Mouse (Mus musculus) kidney, adult 9 months (tissue): Measurements from ENCODE around the gene Eef1akmt2.

Experiments
- DNase-seq: peaks from one replicate; pipeline ENCODE4 v3.0.0; 2022

Eef1akmt2 gene

GRCm38 (mm10) chr7:132859042-132859958 is 6.8 kb upstream of the Eef1akmt2 start, which contains the start of gene Abraxas2:
Gene Abraxas2, plus strand, starts transcription at chr7:132859225.
- DNase-seq, result peak; percentile 92

DNA sequence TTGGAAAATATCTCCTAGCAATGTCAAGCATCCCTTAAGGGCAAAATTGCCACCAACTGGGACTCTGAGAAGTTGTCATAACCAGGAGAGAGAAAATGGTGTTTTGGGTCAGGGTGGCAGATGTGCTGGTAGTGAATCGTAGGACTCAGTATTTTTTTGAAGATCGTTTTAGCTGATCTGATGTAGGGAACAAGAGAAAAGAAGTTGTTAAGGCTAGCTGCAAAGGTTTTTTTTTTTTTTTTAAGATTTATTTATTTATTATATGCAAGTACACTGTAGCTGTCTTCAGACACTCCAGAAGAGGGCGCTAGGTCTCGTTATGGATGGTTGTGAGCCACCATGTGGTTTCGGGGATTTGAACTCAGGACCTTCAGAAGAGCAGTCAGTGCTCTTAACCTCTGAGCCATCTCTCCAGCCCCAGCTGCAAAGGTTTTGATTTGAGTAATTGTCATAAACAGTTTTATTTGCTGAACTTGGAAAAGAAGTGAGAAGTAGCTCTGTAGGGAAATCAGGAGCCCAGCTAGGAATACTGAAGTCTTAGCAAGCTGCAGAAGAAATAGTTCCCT is 5.7 kb upstream of the Eef1akmt2 start:
- DNase-seq, result no peak

DNA sequence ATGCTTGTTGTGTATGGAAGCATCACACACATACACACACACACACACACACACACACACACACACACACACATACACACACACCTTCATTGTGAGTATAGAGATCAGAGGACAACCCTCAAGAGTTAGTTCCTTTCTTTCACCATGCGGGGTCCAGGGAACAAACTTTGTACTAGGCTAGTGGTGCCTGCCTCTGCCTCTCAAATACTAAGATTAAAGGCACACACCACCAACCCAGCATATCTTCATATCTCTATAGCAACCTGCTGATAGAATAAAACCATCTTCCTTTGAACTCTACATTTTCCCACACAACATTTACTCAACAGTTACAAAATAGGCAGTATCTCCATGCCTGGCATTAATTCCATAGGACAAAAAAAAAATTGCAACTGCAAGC is 3.6 kb upstream of the Eef1akmt2 start:
- no peak for DNase-seq

GRCm38 (mm10) chr7:132853946-132854345 is 1.5 kb upstream of the Eef1akmt2 start:
- no peak for DNase-seq

- DNase-seq, result no peak
Observed at GRCm38 (mm10) chr7:132853361-132853760, 888 bp upstream of the Eef1akmt2 start.

DNA sequence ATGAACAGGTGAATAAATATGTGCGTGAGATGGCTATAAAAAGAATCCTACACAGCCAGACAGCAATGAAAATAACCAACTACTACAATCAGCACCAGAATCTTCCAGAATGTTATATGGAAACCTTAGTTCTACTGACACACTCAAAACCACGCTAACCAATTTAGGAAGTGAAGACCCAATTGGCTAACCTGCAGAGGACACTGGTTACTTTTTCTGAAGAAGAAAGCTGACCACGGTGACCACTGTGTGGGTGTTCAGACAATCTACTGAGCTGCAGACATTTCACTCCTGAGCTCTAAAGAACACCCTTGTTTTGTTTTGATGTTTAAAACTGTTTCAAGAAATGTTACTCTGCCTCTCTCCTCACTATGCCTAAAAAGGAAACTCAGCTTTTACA is 9.3 kb downstream of the Eef1akmt2 start:
- no peak for DNase-seq

DNA sequence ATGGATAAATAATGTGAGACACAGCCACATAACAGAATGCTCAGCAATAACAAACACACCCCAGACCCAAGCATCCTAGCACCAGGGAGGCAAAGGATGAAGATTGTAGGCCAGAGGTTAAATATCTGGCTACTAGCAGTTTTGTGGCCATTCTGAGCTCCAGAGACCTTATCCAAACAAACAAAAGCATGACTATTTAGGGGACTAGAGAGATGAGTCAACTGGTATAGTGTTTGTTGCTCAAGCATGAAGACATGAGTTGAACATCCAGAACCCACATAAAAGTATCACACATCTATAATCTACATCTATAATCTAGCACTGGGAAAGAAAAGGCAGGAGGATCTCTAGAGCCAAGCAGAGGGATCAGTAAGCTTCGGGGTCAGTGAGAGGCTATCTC is 10.0 kb downstream of the Eef1akmt2 start:
- no peak for DNase-seq

- no peak for DNase-seq
Observed at GRCm38 (mm10) chr7:132841287-132841686, 11.2 kb downstream of the Eef1akmt2 start.

- DNase-seq, result no peak
Observed at GRCm38 (mm10) chr7:132830955-132831354, 21.5 kb downstream of the Eef1akmt2 start.

GRCm38 (mm10) chr7:132824346-132825022 is 28.0 kb downstream of the Eef1akmt2 start:
- DNase-seq, result no peak

DNA sequence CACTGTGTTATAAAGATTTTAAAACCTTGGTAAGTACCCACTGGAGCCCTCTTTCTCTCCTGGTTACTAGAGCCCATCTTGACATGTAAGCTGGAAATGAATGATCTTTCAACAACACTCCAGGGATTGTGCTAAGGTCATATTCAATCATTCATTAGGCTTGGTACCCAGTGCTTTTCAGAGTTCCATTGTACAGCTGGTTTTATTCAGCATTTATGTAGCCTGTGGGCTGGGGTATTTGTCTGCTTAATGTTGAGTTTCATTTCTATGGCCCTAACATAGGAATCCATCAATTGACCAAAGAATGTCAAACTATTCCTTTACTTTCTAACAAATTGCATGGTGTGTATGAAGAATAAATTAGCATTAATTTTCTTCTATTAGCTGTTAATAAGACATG is 28.6 kb downstream of the Eef1akmt2 start:
- no peak for DNase-seq

DNA sequence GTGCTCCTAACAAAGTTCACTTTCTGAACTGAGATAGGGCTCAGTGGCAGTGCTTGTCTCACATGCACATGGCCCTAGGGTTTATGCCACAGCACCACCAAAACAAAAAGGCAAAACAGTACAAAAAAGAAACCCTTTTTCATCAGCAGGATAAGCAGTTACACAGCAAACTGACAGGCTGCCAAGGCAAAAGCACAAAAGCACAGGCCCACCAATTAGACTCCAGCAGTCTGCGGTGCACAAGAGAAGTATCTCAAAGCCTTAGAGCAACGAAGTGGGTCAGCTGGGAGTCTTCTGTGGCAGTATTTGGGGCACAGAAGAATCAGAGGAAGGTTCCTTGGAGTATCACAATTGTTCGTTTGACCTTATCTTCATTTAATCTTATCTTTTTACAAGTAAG is 31.8 kb downstream of the Eef1akmt2 start:
- DNase-seq, result no peak

DNA sequence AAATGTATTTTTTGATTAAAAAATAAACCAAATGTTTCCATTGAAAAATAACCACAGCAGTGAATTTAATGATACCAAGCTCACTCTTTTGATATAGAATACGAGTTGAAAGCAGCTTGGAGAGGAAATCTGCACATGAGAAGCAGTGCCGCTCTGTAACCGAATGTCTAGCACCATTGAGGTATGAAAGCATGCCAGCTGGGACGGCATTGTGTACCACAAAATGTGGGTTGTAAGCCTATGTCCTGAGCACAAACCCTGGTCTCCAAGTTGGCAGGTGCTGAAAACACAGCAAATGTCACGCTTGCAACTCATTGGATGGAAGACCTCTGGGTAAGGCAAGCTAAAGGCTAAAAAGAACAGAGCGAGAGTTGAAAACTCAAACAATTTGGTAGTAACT is 35.4 kb downstream of the Eef1akmt2 start:
- DNase-seq, result no peak

- no peak for DNase-seq
Observed at GRCm38 (mm10) chr7:132816528-132816927, 35.9 kb downstream of the Eef1akmt2 start.

DNA sequence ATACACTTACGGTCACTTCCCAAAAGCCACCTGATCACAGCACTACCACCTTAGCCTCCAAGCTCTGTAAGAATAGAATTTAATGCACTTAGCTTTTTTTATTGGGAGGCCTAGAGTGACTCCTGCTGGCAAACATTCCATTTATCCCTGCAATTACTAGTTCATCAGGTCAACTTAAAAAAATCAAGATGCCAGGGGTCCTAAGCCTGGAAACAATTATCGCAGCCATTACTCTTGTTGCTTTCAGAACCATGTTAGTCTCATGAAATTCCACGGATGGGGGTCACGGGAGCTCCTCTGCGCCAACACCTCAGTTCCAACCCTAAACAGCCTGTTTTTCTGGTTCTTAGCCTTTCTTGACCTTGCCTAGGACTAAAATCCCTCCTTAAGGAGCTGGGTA is 37.4 kb downstream of the Eef1akmt2 start:
- peak; percentile 27 for DNase-seq

DNA sequence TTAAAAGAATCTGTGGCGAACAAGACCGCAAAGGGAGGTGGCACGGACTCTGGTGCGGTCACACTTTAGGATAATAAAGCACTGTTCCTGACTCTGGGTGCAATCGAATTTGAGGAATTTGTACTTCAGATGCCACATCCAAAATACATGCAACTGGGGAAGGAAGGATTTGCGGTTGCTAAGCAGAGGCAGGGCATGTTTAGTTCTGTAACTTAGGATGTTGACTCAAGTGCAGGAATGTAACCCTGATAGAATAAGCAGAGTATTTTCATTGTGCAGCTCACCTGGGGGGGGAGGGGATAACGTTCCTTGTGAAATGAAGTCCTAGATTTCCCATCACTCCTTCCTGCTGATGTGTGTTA is 38.4 kb downstream of the Eef1akmt2 start:
- DNase-seq, result no peak

DNA sequence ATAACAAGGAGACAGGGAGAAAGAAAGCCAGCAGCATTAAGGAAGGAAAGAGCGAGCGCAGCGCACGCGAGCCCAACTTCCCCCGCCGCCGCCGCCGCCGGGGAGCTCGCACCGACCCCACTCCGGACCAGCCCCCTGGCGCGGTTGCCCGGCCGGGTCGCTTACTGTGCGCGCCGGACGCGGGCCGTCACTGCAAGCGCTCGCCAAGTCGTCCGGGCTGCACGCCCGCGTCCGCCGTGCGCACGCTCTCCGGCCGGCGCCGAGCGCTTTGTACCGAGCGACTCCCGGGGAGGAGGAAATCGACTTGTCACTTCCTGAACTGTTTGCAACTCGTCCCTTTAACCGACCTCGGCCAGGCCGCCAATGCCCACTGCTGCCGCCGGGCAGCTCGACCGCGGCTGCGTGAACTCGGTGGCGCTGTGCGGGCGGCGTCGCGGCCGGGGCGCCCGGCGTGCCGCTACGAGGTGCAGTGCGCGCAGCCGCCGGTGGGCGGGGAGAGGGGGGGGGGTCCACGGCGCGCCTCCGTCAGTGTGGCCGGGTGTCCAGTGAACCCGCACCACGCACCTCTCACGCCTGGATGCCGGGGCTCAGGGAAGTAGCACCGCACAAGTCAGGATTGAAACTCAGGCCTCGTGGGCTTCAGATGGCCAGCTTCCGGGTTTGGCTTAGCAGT is 38.9 kb downstream of the Eef1akmt2 start, which contains the start of gene Fam53b:
Gene Fam53b, minus strand, starts transcription at position 471 of the 673 bp plus-strand sequence.
- DNase-seq, result peak; percentile 74

GRCm38 (mm10) chr7:132812619-132813415 is 39.7 kb downstream of the Eef1akmt2 start:
- peak; percentile 40 for DNase-seq

DNA sequence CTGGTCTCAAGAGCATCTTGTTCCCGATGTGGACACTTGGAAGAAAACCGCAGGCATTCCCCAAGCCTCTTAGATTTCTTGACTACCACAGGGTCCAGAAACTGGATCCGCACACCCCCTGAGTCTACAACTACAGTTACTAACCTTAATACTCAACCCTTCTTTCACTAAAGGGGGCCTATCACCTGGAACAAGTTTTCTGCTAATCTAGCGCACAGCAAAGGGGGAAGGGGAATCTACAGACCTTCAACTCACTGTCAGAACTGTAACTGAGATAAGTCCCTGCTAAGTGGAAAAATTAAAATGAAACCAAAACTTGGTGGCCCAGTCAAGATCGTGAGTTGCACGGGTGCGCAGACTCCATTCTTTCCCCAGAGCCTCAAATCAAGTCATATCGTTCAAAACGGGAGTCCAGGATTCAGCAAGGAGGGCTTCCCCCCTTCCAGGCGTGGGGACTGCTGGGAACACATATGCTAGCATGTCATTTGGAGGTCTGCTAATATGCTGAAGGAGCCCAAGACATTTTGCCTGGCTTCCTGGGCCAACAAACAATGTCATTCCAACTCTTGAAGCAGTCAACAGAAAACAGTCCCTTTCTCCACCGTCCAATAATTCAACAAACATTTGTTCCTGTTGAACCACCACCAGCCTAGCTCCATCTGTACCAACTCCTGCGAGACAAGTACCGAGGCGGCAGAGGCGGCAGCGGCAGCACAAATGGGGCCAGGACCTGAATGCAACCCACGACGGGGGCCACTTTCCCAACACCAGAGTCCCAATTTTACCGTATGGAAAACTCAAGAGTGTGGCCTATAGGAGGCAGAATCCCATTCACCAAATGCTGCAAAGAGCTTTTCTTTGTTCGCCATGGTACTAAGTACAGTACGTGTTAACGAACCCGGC is 40.5 kb downstream of the Eef1akmt2 start:
- peak; percentile 47 for DNase-seq

GRCm38 (mm10) chr7:132810879-132811278 is 41.6 kb downstream of the Eef1akmt2 start:
- peak; percentile 94 for DNase-seq

- DNase-seq, result peak; percentile 61
Observed at GRCm38 (mm10) chr7:132810368-132810767, 42.1 kb downstream of the Eef1akmt2 start.
